Mouse (Mus musculus) mouse embryonic stem cell (cell line): ENCODE data around the gene Atl3.
"Not testable (repeated sequence)": the region's sequence is repeated elsewhere in the genome, so short reads cannot be mapped to it uniquely, and the experiment has no call there.

Experiments
- in situ Hi-C, 2 experiments: fragments of 300-500 bp; cut with MboI; formaldehyde crosslinking; loops; 1 replicate in 1 of 2; 3 replicates in 1 of 2; pipeline ENCODE4 v1.14.3; 2019 to 2020; ENCODE audit warnings: low sequenced_read_pairs in 2 of 2, low pct_unique_long_range_greater_than_20kb in 1 of 2, mixed read lengths in 1 of 2; ENCODE audit not compliant: unreplicated experiment in 1 of 2

Gene Atl3

DNA sequence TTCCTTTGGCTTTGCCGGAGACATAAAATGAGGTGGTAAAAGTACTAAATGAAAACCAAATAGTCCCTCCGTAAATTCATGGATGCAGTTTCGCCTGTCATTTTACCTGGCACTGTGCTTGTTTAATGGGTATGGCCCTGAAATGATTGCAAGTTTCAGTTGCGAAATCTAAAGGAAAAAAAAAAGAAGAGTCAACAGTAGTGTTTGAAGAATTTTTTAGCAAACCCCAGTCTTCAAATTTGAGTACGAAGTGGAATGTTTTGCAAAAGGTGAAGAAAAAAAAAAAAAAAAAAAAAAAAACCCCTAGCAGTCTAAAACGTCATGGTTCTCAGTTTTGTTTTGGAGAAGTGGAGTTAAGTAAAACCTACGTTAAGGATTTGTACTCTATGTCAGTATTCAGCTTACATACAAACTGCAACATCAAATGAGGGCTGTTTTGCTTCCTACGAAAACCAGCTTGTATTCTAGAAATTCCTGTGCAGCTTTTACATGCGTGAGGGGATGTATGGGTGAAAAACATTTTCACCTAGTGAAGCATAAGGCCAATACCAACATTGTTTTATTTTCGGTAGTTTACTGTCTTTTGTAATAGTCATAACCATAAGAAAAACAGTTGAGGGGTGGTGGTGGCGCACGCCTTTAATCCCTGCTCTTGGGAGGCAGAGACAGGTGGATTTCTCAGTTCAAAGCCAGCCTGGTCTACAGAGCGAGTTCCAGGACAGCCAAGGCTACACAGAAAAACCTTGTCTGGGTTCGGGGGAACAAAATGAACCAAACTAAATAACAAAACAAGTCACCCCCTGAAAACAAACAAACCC, 1.6 kb downstream of the Atl3 start:
- in situ Hi-C loops = no loop called here

DNA sequence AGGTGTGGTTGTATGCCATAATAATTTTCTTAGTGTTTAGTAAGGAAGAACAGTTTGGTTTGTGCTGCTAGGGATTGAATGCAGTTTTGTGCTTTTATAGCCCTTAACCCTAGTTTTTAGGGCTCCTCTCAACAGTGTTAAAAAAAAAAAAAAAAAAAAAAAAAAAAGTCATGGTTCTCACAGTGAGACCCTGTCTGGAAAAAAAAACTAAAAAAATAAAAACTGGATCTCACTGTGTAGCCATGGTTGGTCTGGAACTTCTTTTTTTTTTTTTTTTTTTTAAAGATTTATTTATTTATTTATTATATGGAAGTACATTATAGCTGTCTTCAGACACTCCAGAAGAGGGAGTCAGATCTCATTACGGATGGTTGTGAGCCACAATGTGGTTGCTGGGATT, 2.2 kb downstream of the Atl3 start:
- in situ Hi-C loops = not testable (repeated sequence)

GRCm38 (mm10) chr19:7498816-7499215, 5.0 kb downstream of the Atl3 start:
- in situ Hi-C loops = no loop called here

DNA sequence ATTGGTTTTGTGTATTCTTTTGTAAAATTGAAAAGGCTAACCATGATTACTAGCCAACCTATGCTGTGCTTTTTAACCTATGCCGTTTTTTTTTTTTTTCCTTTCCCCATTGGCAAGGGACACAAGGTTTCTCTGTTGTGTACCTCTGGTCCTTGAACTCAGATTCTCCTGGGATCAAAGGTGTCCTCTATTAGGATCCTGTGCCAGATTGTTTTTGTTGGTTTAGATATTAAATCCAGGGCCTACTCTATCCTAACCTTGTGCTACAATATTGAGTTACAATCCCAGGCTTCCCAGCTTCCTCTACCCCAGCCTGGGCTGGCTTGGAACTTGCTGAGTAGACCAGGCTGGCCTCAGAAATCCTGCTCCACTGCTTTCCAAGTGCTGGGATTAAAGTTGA, 6.9 kb downstream of the Atl3 start:
- in situ Hi-C loops = no loop called here

- in situ Hi-C loops = no loop called here
Observed at GRCm38 (mm10) chr19:7502432-7502831, 8.6 kb downstream of the Atl3 start.

DNA sequence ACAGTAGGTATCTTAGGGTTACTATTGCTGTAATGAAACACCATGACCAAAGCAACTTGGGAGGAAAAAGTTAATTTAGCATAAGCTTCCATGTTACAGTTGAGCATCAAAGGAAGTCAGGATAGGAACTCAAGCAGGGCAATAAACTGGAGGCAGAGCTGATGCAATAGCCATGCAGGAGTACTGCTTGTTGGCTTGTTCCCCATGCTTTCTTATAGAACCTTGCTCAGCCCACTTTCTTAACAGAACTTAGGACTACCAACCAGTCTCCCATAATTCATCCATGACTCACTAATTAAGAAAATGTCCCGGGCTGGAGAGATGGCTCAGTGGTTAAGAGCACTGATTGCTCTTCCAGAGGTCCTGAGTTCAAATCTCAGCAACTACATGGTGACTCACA, 12.5 kb downstream of the Atl3 start:
- in situ Hi-C loops = no loop called here

- in situ Hi-C loops = no loop called here
Observed at GRCm38 (mm10) chr19:7508026-7508425, 14.2 kb downstream of the Atl3 start.

- in situ Hi-C loops = no loop called here
Observed at GRCm38 (mm10) chr19:7516437-7516836, 22.6 kb downstream of the Atl3 start.

DNA sequence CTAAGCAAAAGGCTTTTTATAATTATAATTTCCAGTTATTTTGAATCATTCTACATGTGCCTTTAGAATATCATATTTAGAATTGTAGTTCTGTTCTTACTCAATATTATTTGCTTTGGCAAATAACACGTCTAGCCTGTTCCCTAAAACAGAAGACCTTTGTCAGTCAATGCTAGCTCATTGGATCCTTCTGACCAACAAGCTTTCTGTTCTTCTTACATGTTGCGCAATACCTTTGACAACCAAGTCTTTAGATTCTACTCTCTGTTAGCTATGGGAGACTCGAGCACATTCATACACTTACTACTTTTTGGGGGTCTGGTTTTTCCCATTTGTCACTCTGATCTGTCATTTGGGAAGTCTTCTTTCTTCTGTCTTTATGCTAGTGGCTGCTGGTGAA, 27.8 kb downstream of the Atl3 start:
- in situ Hi-C loops = no loop called here

DNA sequence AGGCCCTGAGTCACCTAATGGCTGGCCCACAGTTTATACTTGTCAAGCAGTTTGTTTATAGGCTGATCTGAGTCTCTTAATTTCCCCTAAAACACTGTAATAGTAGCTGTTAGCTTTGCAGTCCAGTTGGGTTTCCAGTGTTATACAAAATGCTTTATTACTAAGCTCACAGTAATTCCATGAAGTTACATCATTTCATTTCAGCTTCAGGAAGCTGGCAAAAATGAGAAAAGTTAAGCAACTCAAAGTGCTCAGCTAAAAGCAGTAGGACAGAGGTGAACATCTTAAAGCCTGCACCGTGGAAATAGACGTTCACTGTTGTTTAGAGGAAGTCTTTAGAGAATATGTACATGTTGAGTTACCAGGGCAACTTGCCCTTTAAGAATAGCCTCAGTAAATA, 29.0 kb downstream of the Atl3 start:
- in situ Hi-C loops = no loop called here

GRCm38 (mm10) chr19:7523292-7523691, 29.5 kb downstream of the Atl3 start:
- in situ Hi-C loops = no loop called here

GRCm38 (mm10) chr19:7523781-7524180, 29.9 kb downstream of the Atl3 start:
- in situ Hi-C loops = no loop called here

GRCm38 (mm10) chr19:7524879-7525278, 31.0 kb downstream of the Atl3 start:
- in situ Hi-C loops = no loop called here

- in situ Hi-C loops = no loop called here
Observed at GRCm38 (mm10) chr19:7528639-7529428, 35.0 kb downstream of the Atl3 start.

DNA sequence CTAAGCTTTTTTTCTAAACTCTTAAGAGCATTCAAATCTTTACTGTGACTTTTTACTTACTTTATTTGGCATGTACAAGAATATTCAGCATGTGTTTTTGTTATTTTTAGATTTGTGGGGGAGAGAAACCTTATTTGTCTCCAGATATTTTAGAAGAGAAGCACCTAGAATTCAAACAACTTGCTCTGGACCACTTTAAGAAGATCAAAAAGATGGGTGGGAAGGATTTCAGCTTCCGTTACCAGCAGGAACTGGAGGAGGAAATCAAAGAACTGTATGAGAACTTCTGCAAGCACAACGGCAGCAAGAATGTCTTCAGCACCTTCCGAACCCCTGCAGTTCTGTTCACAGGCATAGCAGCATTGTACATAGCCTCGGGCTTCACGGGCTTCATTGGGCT, 38.1 kb downstream of the Atl3 start:
- in situ Hi-C loops = loop anchor here (5.0 to 10.0 kb wide), 2 partner anchors 65 to 73 kb away; partner anchors contain the start of gene Lgals12 (in 1 of the 2)

DNA sequence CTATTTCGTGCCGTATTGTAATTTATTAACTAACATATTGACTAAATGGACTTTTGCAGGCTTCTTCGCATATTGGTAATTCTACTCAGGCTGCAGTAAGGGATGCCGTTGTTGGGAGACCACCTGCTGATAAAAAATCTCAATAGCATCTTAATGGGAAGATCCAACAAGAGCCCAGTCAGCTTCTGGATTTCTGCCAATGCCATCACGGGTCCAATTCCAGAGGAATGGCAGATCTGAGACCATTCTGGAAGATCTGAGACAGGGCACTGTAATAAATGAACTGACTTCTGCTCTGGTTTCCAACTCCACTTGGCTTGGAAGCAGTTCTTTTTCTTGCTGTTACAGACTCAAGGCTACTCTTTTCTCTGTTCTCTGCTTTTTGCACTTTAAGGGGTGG, 40.1 kb downstream of the Atl3 start:
- in situ Hi-C loops = loop anchor here (5.0 to 10.0 kb wide), 2 partner anchors 63 to 71 kb away; partner anchors contain the start of gene Lgals12 (in 1 of the 2)

GRCm38 (mm10) chr19:7548924-7549323, 55.1 kb downstream of the Atl3 start:
- in situ Hi-C loops = no loop called here

DNA sequence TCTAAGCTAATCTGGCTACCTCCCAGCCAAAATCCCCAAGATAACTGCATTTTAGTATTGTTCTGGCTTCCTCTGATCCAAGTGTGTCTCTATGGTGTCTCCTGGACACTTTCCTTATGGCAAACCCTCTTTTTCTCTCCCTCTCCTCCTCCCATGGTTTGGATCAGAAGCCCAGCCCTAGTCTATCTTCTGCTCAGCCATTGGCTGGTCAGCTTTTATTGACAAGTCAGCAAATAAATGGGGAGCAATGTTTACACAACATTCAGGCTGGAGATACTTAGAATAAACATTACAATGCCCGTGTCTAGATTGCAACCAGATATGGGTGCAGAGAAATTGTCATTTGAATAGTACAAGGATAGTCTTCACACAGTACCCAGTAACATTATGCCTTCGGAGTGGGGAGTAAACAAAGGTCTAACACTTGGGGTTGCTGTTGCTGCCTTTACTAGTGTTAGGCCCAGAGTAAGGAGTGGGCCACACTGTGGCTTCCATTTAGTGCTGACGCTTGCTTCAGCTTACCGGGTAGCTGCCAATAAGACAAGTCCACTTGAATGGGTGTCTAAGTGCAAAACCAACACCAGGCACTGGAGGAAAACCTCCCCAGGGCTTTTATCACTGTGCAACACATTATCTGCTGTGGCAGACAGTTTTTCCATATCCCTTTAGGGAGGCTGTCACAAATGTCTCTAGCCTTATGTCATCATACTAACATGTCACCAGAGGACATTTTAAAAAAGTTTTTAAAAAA, 57.9 kb downstream of the Atl3 start:
- in situ Hi-C loops = no loop called here

- in situ Hi-C loops = no loop called here
Observed at GRCm38 (mm10) chr19:7552301-7552673, 58.4 kb downstream of the Atl3 start.
